Mouse (Mus musculus): ENCODE measurements around the gene Gm6370. TPM values are rescaled to one million over a fixed set of nuclear protein-coding genes. Genes with fewer than 3 reads are reported as not detected.
"Not testable (repeated sequence)": the region's sequence is repeated elsewhere in the genome, so short reads cannot be mapped to it uniquely, and the experiment has no call there.

Gm6370 gene
- total RNA-seq (2014; rRNA removed) = not detected in 2 replicates
- polyA plus RNA-seq (2015; fragmentation: Nextera tagmentation; extraction: Ambion mirVana) = not detected in 2 replicates

GRCm38 (mm10) chr5:146491063-146491462, at the start of gene Gm6370:
Gene Gm6370 (plus strand): TSS chr5:146491363.
- DNase-seq; H3K27me3 ChIP-seq (ENCODE audit: insufficient read depth, low read length); H3K36me3 ChIP-seq (ENCODE audit: insufficient read depth); H3K4me2 ChIP-seq (ENCODE audit: low read depth); H3K9ac ChIP-seq; H3K4me1 ChIP-seq (ENCODE audit: insufficient read depth); ATAC-seq; H3K27ac ChIP-seq (ENCODE audit: low read depth, low read length); H3K4me3 ChIP-seq (ENCODE audit: low read depth, low read length); H3K9me3 ChIP-seq (ENCODE audit: low read length): not testable (repeated sequence)
- WGBS = no CpG with 5 or more reads among the region's 5 CpGs

GRCm38 (mm10) chr5:146442767-146443166, 48.4 kb upstream of the Gm6370 start:
- Histone ChIP-seq H3K36me3 (ENCODE audit: insufficient read depth) (peaks cover 3% of the 10 kb centered on the region; the same call in 1 of the 2 replicates), H3K27me3 (ENCODE audit: insufficient read depth, low read length) (no peaks in the 10 kb centered on the region), H3K4me1 (ENCODE audit: insufficient read depth) (no peaks in the 10 kb centered on the region), H3K9me3 (ENCODE audit: low read length) (no peaks in the 10 kb centered on the region), H3K27ac (ENCODE audit: low read depth, low read length) (no peak overlapping the region), H3K4me2 (ENCODE audit: low read depth) (no peak overlapping the region), H3K4me3 (ENCODE audit: low read depth, low read length) (no peak overlapping the region), H3K9ac (no peak overlapping the region)
- ATAC-seq = no peak
- WGBS = 93% methylated on average over 2 of the region's 2 CpGs
- no peak for TF ChIP-seq CTCF (IDR thresholded peaks at IDR 0.05; ENCODE audit: low read depth)
- no peak for DNase-seq

GRCm38 (mm10) chr5:146446633-146447032, 44.5 kb upstream of the Gm6370 start:
- Histone ChIP-seq H3K27ac (ENCODE audit: low read depth, low read length) (no peak overlapping the region), H3K9me3 (ENCODE audit: low read length) (no peaks in the 10 kb centered on the region), H3K36me3 (ENCODE audit: insufficient read depth) (peaks cover under 1% of the 10 kb centered on the region; the same call in 1 of the 2 replicates), H3K27me3 (ENCODE audit: insufficient read depth, low read length) (no peaks in the 10 kb centered on the region), H3K4me1 (ENCODE audit: insufficient read depth) (no peaks in the 10 kb centered on the region), H3K4me3 (ENCODE audit: low read depth, low read length) (no peak overlapping the region), H3K4me2 (ENCODE audit: low read depth) (no peak overlapping the region), H3K9ac (no peak overlapping the region)
- no peak for DNase-seq
- no peak for ATAC-seq
- no peak for TF ChIP-seq CTCF (IDR thresholded peaks at IDR 0.05; ENCODE audit: low read depth)
- 86% methylated on average over 2 of the region's 2 CpGs for WGBS

- DNase-seq = no peak
- ATAC-seq = no peak
- H3K27ac ChIP-seq (ENCODE audit: low read depth, low read length) = no peak overlapping the region
These were observed 39.4 kb upstream of the Gm6370 start for GRCm38 (mm10) chr5:146451592-146452254.

GRCm38 (mm10) chr5:146453556-146453955, 37.6 kb upstream of the Gm6370 start:
- no peak for DNase-seq
- H3K27ac ChIP-seq (ENCODE audit: low read depth, low read length) = no peak overlapping the region
- WGBS = 90% methylated on average over 6 of the region's 6 CpGs
- no peak for TF ChIP-seq CTCF (IDR thresholded peaks at IDR 0.05; ENCODE audit: low read depth)
- no peaks in the 10 kb centered on the region for H3K9me3 ChIP-seq (ENCODE audit: low read length)
- H3K4me2 ChIP-seq (ENCODE audit: low read depth) = no peak overlapping the region
- H3K36me3 ChIP-seq (ENCODE audit: insufficient read depth) = peaks cover 13% of the 10 kb centered on the region
- no peak overlapping the region for H3K9ac ChIP-seq
- H3K4me1 ChIP-seq (ENCODE audit: insufficient read depth) = no peaks in the 10 kb centered on the region
- H3K27me3 ChIP-seq (ENCODE audit: insufficient read depth, low read length) = no peaks in the 10 kb centered on the region
- no peak for ATAC-seq
- H3K4me3 ChIP-seq (ENCODE audit: low read depth, low read length) = no peak overlapping the region

More at GRCm38 (mm10) chr5:146451592-146452254, 39.4 kb upstream of the Gm6370 start:
- H3K9me3 ChIP-seq (ENCODE audit: low read length) = no peaks in the 10 kb centered on the region
- 68% methylated on average over 11 of the region's 11 CpGs for WGBS
- H3K4me3 ChIP-seq (ENCODE audit: low read depth, low read length) = no peak overlapping the region
- no peaks in the 10 kb centered on the region for H3K27me3 ChIP-seq (ENCODE audit: insufficient read depth, low read length)
- no peak overlapping the region for H3K9ac ChIP-seq
- H3K36me3 ChIP-seq (ENCODE audit: insufficient read depth) = peaks cover 13% of the 10 kb centered on the region
- no peak for TF ChIP-seq CTCF (IDR thresholded peaks at IDR 0.05; ENCODE audit: low read depth)
- no peak overlapping the region for H3K4me2 ChIP-seq (ENCODE audit: low read depth)
- H3K4me1 ChIP-seq (ENCODE audit: insufficient read depth) = no peaks in the 10 kb centered on the region

- WGBS = 87% methylated on average over 8 of the region's 8 CpGs
- ATAC-seq (no peak), DNase-seq (no peak)
- no peak for TF ChIP-seq CTCF (IDR thresholded peaks at IDR 0.05; ENCODE audit: low read depth)
- Histone ChIP-seq H3K9me3 (ENCODE audit: low read length) (no peaks in the 10 kb centered on the region), H3K9ac (no peak overlapping the region), H3K4me3 (ENCODE audit: low read depth, low read length) (no peak overlapping the region), H3K36me3 (ENCODE audit: insufficient read depth) (peaks cover 14% of the 10 kb centered on the region; the same call in 1 of the 2 replicates), H3K27me3 (ENCODE audit: insufficient read depth, low read length) (no peaks in the 10 kb centered on the region), H3K27ac (ENCODE audit: low read depth, low read length) (no peak overlapping the region), H3K4me2 (ENCODE audit: low read depth) (no peak overlapping the region), H3K4me1 (ENCODE audit: insufficient read depth) (no peaks in the 10 kb centered on the region)
These were observed 29.6 kb upstream of the Gm6370 start for GRCm38 (mm10) chr5:146461612-146462011.

- no peaks in the 10 kb centered on the region for H3K4me1 ChIP-seq (ENCODE audit: insufficient read depth)
- ATAC-seq = no peak
- WGBS = 95% methylated on average over 19 of the region's 19 CpGs
- H3K4me3 ChIP-seq (ENCODE audit: low read depth, low read length) = no peak overlapping the region
- no peak for TF ChIP-seq CTCF (IDR thresholded peaks at IDR 0.05; ENCODE audit: low read depth)
- no peaks in the 10 kb centered on the region for H3K9me3 ChIP-seq (ENCODE audit: low read length)
- no peak for DNase-seq
- no peak overlapping the region for H3K9ac ChIP-seq
- no peaks in the 10 kb centered on the region; the same call in 1 of the 2 replicates for H3K36me3 ChIP-seq (ENCODE audit: insufficient read depth)
- no peak overlapping the region for H3K27ac ChIP-seq (ENCODE audit: low read depth, low read length)
- no peaks in the 10 kb centered on the region for H3K27me3 ChIP-seq (ENCODE audit: insufficient read depth, low read length)
- H3K4me2 ChIP-seq (ENCODE audit: low read depth) = no peak overlapping the region
These were observed 24.5 kb upstream of the Gm6370 start for GRCm38 (mm10) chr5:146466663-146467062.

Data from forebrain, postnatal 0 days (tissue).